Mouse (Mus musculus): ENCODE data around the gene Slc35b1. TPM values are rescaled to one million over a fixed set of nuclear protein-coding genes. Genes with fewer than 3 reads are reported as not detected.

Gene Slc35b1
- polyA plus RNA-seq, 1 experiment from 2014 or later = 126 TPM

GRCm38 (mm10) chr11:95368231-95368823 lies 16.2 kb upstream of the Slc35b1 start:
- Histone ChIP-seq H3K27ac (no peak overlapping the region), H3K9ac (no peak overlapping the region), H3K36me3 (replicated peaks) (peaks cover under 1% of the 10 kb centered on the region; the same call in 1 of the 2 replicates), H3K27me3 (no peaks in the 10 kb centered on the region), H3K4me2 (no peak overlapping the region), H3K9me3 (no peaks in the 10 kb centered on the region), H3K4me3 (replicated peaks) (no peak overlapping the region), H3K4me1 (no peaks in the 10 kb centered on the region)
- WGBS = 92% methylated on average over 8 of the region's 8 CpGs
- ATAC-seq (ENCODE audit: low FRiP score) = no peak

- Histone ChIP-seq H3K4me1 (no peaks in the 10 kb centered on the region), H3K9ac (0 out of 2 replicates have a peak overlapping the region, but pooled peaks have one; percentile 14), H3K36me3 (replicated peaks) (peaks cover 5% of the 10 kb centered on the region; the same call in 1 of the 2 replicates), H3K9me3 (no peaks in the 10 kb centered on the region), H3K27ac (no peak overlapping the region), H3K4me3 (replicated peaks) (no peak overlapping the region), H3K27me3 (no peaks in the 10 kb centered on the region), H3K4me2 (no peak overlapping the region)
- no peak for ATAC-seq (ENCODE audit: low FRiP score)
- WGBS = 87% methylated on average over 4 of the region's 4 CpGs
Measured at GRCm38 (mm10) chr11:95368871-95369270, 15.6 kb upstream of the Slc35b1 start.

- no peak overlapping the region for H3K9ac ChIP-seq
- ATAC-seq (ENCODE audit: low FRiP score) = no peak
- H3K27ac ChIP-seq = no peak overlapping the region
- H3K4me2 ChIP-seq = no peak overlapping the region
- no peaks in the 10 kb centered on the region for H3K27me3 ChIP-seq
- H3K36me3 ChIP-seq (replicated peaks) = peaks cover 5% of the 10 kb centered on the region; the same call in 1 of the 2 replicates
- no peak overlapping the region for H3K4me3 ChIP-seq (replicated peaks)
- no peaks in the 10 kb centered on the region for H3K4me1 ChIP-seq
- WGBS = 81% methylated on average over 15 of the region's 15 CpGs
- H3K9me3 ChIP-seq = no peaks in the 10 kb centered on the region
Measured at GRCm38 (mm10) chr11:95369964-95370890, 14.3 kb upstream of the Slc35b1 start.

- no peaks in the 10 kb centered on the region for H3K27me3 ChIP-seq
- H3K4me2 ChIP-seq = no peak overlapping the region
- peaks cover 7% of the 10 kb centered on the region; the same call in 1 of the 2 replicates for H3K36me3 ChIP-seq (replicated peaks)
- no peaks in the 10 kb centered on the region for H3K4me1 ChIP-seq
- no peak overlapping the region for H3K9ac ChIP-seq
- 96% methylated on average over 7 of the region's 7 CpGs for WGBS
- no peaks in the 10 kb centered on the region for H3K9me3 ChIP-seq
- no peak overlapping the region for H3K4me3 ChIP-seq (replicated peaks)
- H3K27ac ChIP-seq = no peak overlapping the region
- ATAC-seq (ENCODE audit: low FRiP score) = no peak
Measured at GRCm38 (mm10) chr11:95371182-95371581, 13.3 kb upstream of the Slc35b1 start.

- Histone ChIP-seq H3K4me2 (no peak overlapping the region), H3K9me3 (no peaks in the 10 kb centered on the region), H3K4me3 (replicated peaks) (no peak overlapping the region), H3K27ac (no peak overlapping the region), H3K27me3 (no peaks in the 10 kb centered on the region), H3K4me1 (no peaks in the 10 kb centered on the region), H3K36me3 (replicated peaks) (peaks cover 2% of the 10 kb centered on the region), H3K9ac (no peak overlapping the region)
- no peak for ATAC-seq (ENCODE audit: low FRiP score)
- WGBS = 83% methylated on average over 9 of the region's 9 CpGs
Measured at GRCm38 (mm10) chr11:95378926-95379325, 5.6 kb upstream of the Slc35b1 start.

- Histone ChIP-seq H3K27me3 (no peaks in the 10 kb centered on the region), H3K9me3 (no peaks in the 10 kb centered on the region), H3K9ac (no peak overlapping the region), H3K4me1 (no peaks in the 10 kb centered on the region), H3K4me3 (replicated peaks) (no peak overlapping the region), H3K27ac (no peak overlapping the region), H3K36me3 (replicated peaks) (peaks cover 2% of the 10 kb centered on the region), H3K4me2 (no peak overlapping the region)
- WGBS = 71% methylated on average over 5 of the region's 5 CpGs
- no peak for ATAC-seq (ENCODE audit: low FRiP score)
Measured at GRCm38 (mm10) chr11:95379552-95379951, 4.9 kb upstream of the Slc35b1 start.

- Histone ChIP-seq H3K9me3 (no peaks in the 10 kb centered on the region), H3K36me3 (replicated peaks) (no peaks in the 10 kb centered on the region; the same call in none of the 2 replicates), H3K27ac (no peak overlapping the region), H3K4me3 (replicated peaks) (no peak overlapping the region), H3K27me3 (no peaks in the 10 kb centered on the region), H3K4me1 (peaks cover 3% of the 10 kb centered on the region), H3K4me2 (no peak overlapping the region), H3K9ac (no peak overlapping the region)
- no peak for ATAC-seq (ENCODE audit: low FRiP score)
- 91% methylated on average over 7 of the region's 7 CpGs for WGBS
Measured at GRCm38 (mm10) chr11:95380711-95381110, 3.8 kb upstream of the Slc35b1 start.

- H3K27me3 ChIP-seq = no peaks in the 10 kb centered on the region
- H3K9ac ChIP-seq = no peak overlapping the region
- no peaks in the 10 kb centered on the region; the same call in none of the 2 replicates for H3K36me3 ChIP-seq (replicated peaks)
- ATAC-seq (ENCODE audit: low FRiP score) = no peak
- no peak overlapping the region for H3K4me3 ChIP-seq (replicated peaks)
- no peak overlapping the region for H3K4me2 ChIP-seq
- H3K9me3 ChIP-seq = no peaks in the 10 kb centered on the region
- peaks cover 8% of the 10 kb centered on the region for H3K4me1 ChIP-seq
- 77% methylated on average over 1 of the region's 1 CpGs for WGBS
- no peak overlapping the region for H3K27ac ChIP-seq
Measured at GRCm38 (mm10) chr11:95381146-95381545, 3.3 kb upstream of the Slc35b1 start.

- Histone ChIP-seq H3K36me3 (replicated peaks) (peaks cover 20% of the 10 kb centered on the region), H3K4me3 (replicated peaks) (no peak overlapping the region), H3K27me3 (no peaks in the 10 kb centered on the region), H3K4me1 (peaks cover 14% of the 10 kb centered on the region), H3K4me2 (no peak overlapping the region), H3K9me3 (no peaks in the 10 kb centered on the region), H3K9ac (no peak overlapping the region), H3K27ac (no peak overlapping the region)
- ATAC-seq (ENCODE audit: low FRiP score) = no peak
- 85% methylated on average over 5 of the region's 5 CpGs for WGBS
Measured at GRCm38 (mm10) chr11:95383331-95383986, 1.0 kb upstream of the Slc35b1 start.

- peak overlapping the region; percentile 58 for H3K4me2 ChIP-seq
- no peaks in the 10 kb centered on the region for H3K27me3 ChIP-seq
- WGBS = 41% methylated on average over 9 of the region's 9 CpGs
- ATAC-seq (ENCODE audit: low FRiP score) = no peak
- H3K27ac ChIP-seq = no peak overlapping the region; the same call in 1 of the 2 replicates
- no peak overlapping the region for H3K9ac ChIP-seq
- H3K4me3 ChIP-seq (replicated peaks) = peak overlapping the region; percentile 91
- H3K4me1 ChIP-seq = peaks cover 14% of the 10 kb centered on the region
- peaks cover 24% of the 10 kb centered on the region for H3K36me3 ChIP-seq (replicated peaks)
- no peaks in the 10 kb centered on the region for H3K9me3 ChIP-seq
Measured at GRCm38 (mm10) chr11:95384004-95384318, 531 bp upstream of the Slc35b1 start.

- H3K4me1 ChIP-seq = peaks cover 14% of the 10 kb centered on the region
- H3K9ac ChIP-seq = peak overlapping the region; percentile 89
- 0% methylated on average over 14 of the region's 14 CpGs for WGBS
- no peak for ATAC-seq (ENCODE audit: low FRiP score)
- peak overlapping the region; percentile 91 for H3K27ac ChIP-seq
- H3K9me3 ChIP-seq = no peaks in the 10 kb centered on the region
- H3K36me3 ChIP-seq (replicated peaks) = peaks cover 34% of the 10 kb centered on the region
- H3K4me3 ChIP-seq (replicated peaks) = peak overlapping the region; percentile 91
- no peaks in the 10 kb centered on the region for H3K27me3 ChIP-seq
- peak overlapping the region; percentile 58 for H3K4me2 ChIP-seq
Measured at GRCm38 (mm10) chr11:95384973-95385320, 455 bp downstream of the Slc35b1 start.

GRCm38 (mm10) chr11:95387354-95387753 lies 2.9 kb downstream of the Slc35b1 start:
- no peaks in the 10 kb centered on the region for H3K27me3 ChIP-seq
- peaks cover 17% of the 10 kb centered on the region for H3K4me1 ChIP-seq
- no peak overlapping the region for H3K27ac ChIP-seq
- H3K9ac ChIP-seq = no peak overlapping the region
- no peak overlapping the region for H3K4me2 ChIP-seq
- WGBS = 86% methylated on average over 7 of the region's 7 CpGs
- H3K36me3 ChIP-seq (replicated peaks) = peaks cover 56% of the 10 kb centered on the region
- H3K4me3 ChIP-seq (replicated peaks) = no peak overlapping the region
- no peak for ATAC-seq (ENCODE audit: low FRiP score)
- no peaks in the 10 kb centered on the region for H3K9me3 ChIP-seq

Data from forebrain, embryonic 12.5 days (tissue).